Mouse (Mus musculus): ENCODE results near the gene Fgf2. TPM values are rescaled to one million over a fixed set of nuclear protein-coding genes. Genes with fewer than 3 reads are reported as not detected.

Fgf2 gene
- polyA plus RNA-seq, 1 experiment from 2014 or later = 0.35 TPM

GRCm38 (mm10) chr3:37398661-37399395 lies 50.7 kb downstream of the Fgf2 start:
- WGBS = 91% methylated on average over 7 of the region's 7 CpGs
- no peaks in the 10 kb centered on the region for H3K9me3 ChIP-seq (replicated peaks)
- H3K4me1 ChIP-seq = no peaks in the 10 kb centered on the region
- H3K27me3 ChIP-seq (ENCODE audit: low read depth, poor library complexity, severe bottlenecking) = no peaks in the 10 kb centered on the region
- H3K4me3 ChIP-seq = no peak overlapping the region
- H3K27ac ChIP-seq (replicated peaks) = no peak overlapping the region
- no peak for DNase-seq (ENCODE audit: low spot score)
- H3K36me3 ChIP-seq = no peaks in the 10 kb centered on the region

- Histone ChIP-seq H3K9me3 (replicated peaks) (no peaks in the 10 kb centered on the region), H3K27ac (replicated peaks) (no peak overlapping the region), H3K4me3 (no peak overlapping the region), H3K27me3 (ENCODE audit: low read depth, poor library complexity, severe bottlenecking) (no peaks in the 10 kb centered on the region), H3K4me1 (no peaks in the 10 kb centered on the region), H3K36me3 (no peaks in the 10 kb centered on the region)
- 83% methylated on average over 11 of the region's 11 CpGs for WGBS
- DNase-seq (ENCODE audit: low spot score) = no peak
These were observed 53.8 kb downstream of the Fgf2 start for GRCm38 (mm10) chr3:37401729-37402610.

GRCm38 (mm10) chr3:37407598-37407997 lies 59.5 kb downstream of the Fgf2 start:
- no peak for DNase-seq (ENCODE audit: low spot score)
- Histone ChIP-seq H3K27ac (replicated peaks) (no peak overlapping the region), H3K9me3 (replicated peaks) (no peaks in the 10 kb centered on the region), H3K4me3 (no peak overlapping the region), H3K4me1 (no peaks in the 10 kb centered on the region), H3K27me3 (ENCODE audit: low read depth, poor library complexity, severe bottlenecking) (no peaks in the 10 kb centered on the region), H3K36me3 (no peaks in the 10 kb centered on the region)

- H3K27ac ChIP-seq (replicated peaks) = no peak overlapping the region
- no peaks in the 10 kb centered on the region for H3K27me3 ChIP-seq (ENCODE audit: low read depth, poor library complexity, severe bottlenecking)
- no peaks in the 10 kb centered on the region for H3K36me3 ChIP-seq
- WGBS = 92% methylated on average over 3 of the region's 3 CpGs
- H3K9me3 ChIP-seq (replicated peaks) = no peaks in the 10 kb centered on the region
- H3K4me3 ChIP-seq = no peak overlapping the region
- peaks cover 5% of the 10 kb centered on the region for H3K4me1 ChIP-seq
- DNase-seq (ENCODE audit: low spot score) = no peak
These were observed 65.3 kb downstream of the Fgf2 start for GRCm38 (mm10) chr3:37413446-37413845.

GRCm38 (mm10) chr3:37414413-37414960 lies 66.3 kb downstream of the Fgf2 start:
- no peak overlapping the region for H3K4me3 ChIP-seq
- no peaks in the 10 kb centered on the region for H3K36me3 ChIP-seq
- 59% methylated on average over 14 of the region's 14 CpGs for WGBS
- no peak overlapping the region for H3K27ac ChIP-seq (replicated peaks)
- peaks cover 12% of the 10 kb centered on the region for H3K4me1 ChIP-seq
- DNase-seq (ENCODE audit: low spot score) = peak; percentile 61
- no peaks in the 10 kb centered on the region for H3K9me3 ChIP-seq (replicated peaks)
- no peaks in the 10 kb centered on the region for H3K27me3 ChIP-seq (ENCODE audit: low read depth, poor library complexity, severe bottlenecking)

- Histone ChIP-seq H3K4me1 (peaks cover 29% of the 10 kb centered on the region), H3K27me3 (ENCODE audit: low read depth, poor library complexity, severe bottlenecking) (no peaks in the 10 kb centered on the region), H3K4me3 (peak overlapping the region; percentile 92), H3K27ac (replicated peaks) (no peak overlapping the region), H3K36me3 (0 out of 2 replicates have a peak, but pooled peaks cover 1% of the 10 kb centered on the region), H3K9me3 (replicated peaks) (no peaks in the 10 kb centered on the region)
- DNase-seq (ENCODE audit: low spot score) = no peak
- 83% methylated on average over 5 of the region's 5 CpGs for WGBS
These were observed 70.2 kb downstream of the Fgf2 start for GRCm38 (mm10) chr3:37418341-37418740.

- Histone ChIP-seq H3K4me3 (peak overlapping the region; percentile 92), H3K27me3 (ENCODE audit: low read depth, poor library complexity, severe bottlenecking) (no peaks in the 10 kb centered on the region), H3K4me1 (peaks cover 29% of the 10 kb centered on the region), H3K27ac (replicated peaks) (peak overlapping the region; percentile 91), H3K9me3 (replicated peaks) (no peaks in the 10 kb centered on the region), H3K36me3 (0 out of 2 replicates have a peak, but pooled peaks cover 2% of the 10 kb centered on the region)
- WGBS = 0% methylated on average over 30 of the region's 30 CpGs
- no peak for DNase-seq (ENCODE audit: low spot score)
These were observed 70.9 kb downstream of the Fgf2 start for GRCm38 (mm10) chr3:37418961-37419457.

- Histone ChIP-seq H3K4me1 (peaks cover 29% of the 10 kb centered on the region), H3K9me3 (replicated peaks) (no peaks in the 10 kb centered on the region), H3K27me3 (ENCODE audit: low read depth, poor library complexity, severe bottlenecking) (no peaks in the 10 kb centered on the region), H3K36me3 (0 out of 2 replicates have a peak, but pooled peaks cover 2% of the 10 kb centered on the region), H3K4me3 (peak within 1 kb of the TSS; percentile 92), H3K27ac (replicated peaks) (peak within 1 kb of the TSS; percentile 91)
- WGBS = under 1% methylated on average over 49 of the region's 50 CpGs
- peak; percentile 100 for DNase-seq (ENCODE audit: low spot score)
These were observed 71.4 kb downstream of the Fgf2 start, which contains the start of gene Spata5 for GRCm38 (mm10) chr3:37419458-37419991. TSS of gene Spata5 (plus strand) at chr3:37419896.

- Histone ChIP-seq H3K27me3 (ENCODE audit: low read depth, poor library complexity, severe bottlenecking) (no peaks in the 10 kb centered on the region), H3K4me3 (peak within 1 kb of the TSS; percentile 92), H3K4me1 (peaks cover 29% of the 10 kb centered on the region), H3K36me3 (peaks cover 6% of the 10 kb centered on the region), H3K9me3 (replicated peaks) (no peaks in the 10 kb centered on the region), H3K27ac (replicated peaks) (peak within 1 kb of the TSS; percentile 91)
- peak; percentile 95 for DNase-seq (ENCODE audit: low spot score)
- under 1% methylated on average over 50 of the region's 50 CpGs for WGBS
These were observed 71.9 kb downstream of the Fgf2 start, which contains the start of gene Nudt6 for GRCm38 (mm10) chr3:37420072-37420471. TSS of gene Nudt6 (minus strand) at chr3:37420211.

- Histone ChIP-seq H3K9me3 (replicated peaks) (no peaks in the 10 kb centered on the region), H3K27ac (replicated peaks) (peak overlapping the region; percentile 91), H3K4me3 (peak overlapping the region; percentile 92), H3K4me1 (peaks cover 29% of the 10 kb centered on the region), H3K27me3 (ENCODE audit: low read depth, poor library complexity, severe bottlenecking) (no peaks in the 10 kb centered on the region), H3K36me3 (peaks cover 11% of the 10 kb centered on the region)
- WGBS = under 1% methylated on average over 24 of the region's 24 CpGs
- DNase-seq (ENCODE audit: low spot score) = no peak
These were observed 72.5 kb downstream of the Fgf2 start for GRCm38 (mm10) chr3:37420641-37421040.

- 27% methylated on average over 3 of the region's 3 CpGs for WGBS
- peak overlapping the region; percentile 92 for H3K4me3 ChIP-seq
- H3K36me3 ChIP-seq = peaks cover 15% of the 10 kb centered on the region
- no peaks in the 10 kb centered on the region for H3K27me3 ChIP-seq (ENCODE audit: low read depth, poor library complexity, severe bottlenecking)
- DNase-seq (ENCODE audit: low spot score) = no peak
- H3K27ac ChIP-seq (replicated peaks) = peak overlapping the region; percentile 91
- H3K4me1 ChIP-seq = peaks cover 29% of the 10 kb centered on the region
- H3K9me3 ChIP-seq (replicated peaks) = no peaks in the 10 kb centered on the region
These were observed 73.0 kb downstream of the Fgf2 start for GRCm38 (mm10) chr3:37421179-37421578.

- H3K36me3 ChIP-seq = peaks cover 49% of the 10 kb centered on the region
- no peaks in the 10 kb centered on the region for H3K9me3 ChIP-seq (replicated peaks)
- no peak for DNase-seq (ENCODE audit: low spot score)
- H3K27ac ChIP-seq (replicated peaks) = no peak overlapping the region
- H3K4me1 ChIP-seq = peaks cover 13% of the 10 kb centered on the region
- 94% methylated on average over 3 of the region's 3 CpGs for WGBS
- no peaks in the 10 kb centered on the region for H3K27me3 ChIP-seq (ENCODE audit: low read depth, poor library complexity, severe bottlenecking)
- no peak overlapping the region for H3K4me3 ChIP-seq
These were observed 77.9 kb downstream of the Fgf2 start for GRCm38 (mm10) chr3:37426069-37426468.
